Mouse (Mus musculus) central nervous system, embryonic 11.5 days (tissue): ENCODE measurements around the gene Nip7. TPM values are rescaled to one million over a fixed set of nuclear protein-coding genes. Genes with fewer than 3 reads are reported as not detected.

Experiments used
- polyA plus RNA-seq: library from polyadenylated mRNA; depleted of rRNA; stranded (reverse); fragments of >200 nt; gene quantifications from 2 replicates; pipeline ENCODE4 v1.2.3, GENCODE M21; 2012; rRNA removed

Gene Nip7
- 167 and 191 TPM in 2 replicates for polyA plus RNA-seq

DNA sequence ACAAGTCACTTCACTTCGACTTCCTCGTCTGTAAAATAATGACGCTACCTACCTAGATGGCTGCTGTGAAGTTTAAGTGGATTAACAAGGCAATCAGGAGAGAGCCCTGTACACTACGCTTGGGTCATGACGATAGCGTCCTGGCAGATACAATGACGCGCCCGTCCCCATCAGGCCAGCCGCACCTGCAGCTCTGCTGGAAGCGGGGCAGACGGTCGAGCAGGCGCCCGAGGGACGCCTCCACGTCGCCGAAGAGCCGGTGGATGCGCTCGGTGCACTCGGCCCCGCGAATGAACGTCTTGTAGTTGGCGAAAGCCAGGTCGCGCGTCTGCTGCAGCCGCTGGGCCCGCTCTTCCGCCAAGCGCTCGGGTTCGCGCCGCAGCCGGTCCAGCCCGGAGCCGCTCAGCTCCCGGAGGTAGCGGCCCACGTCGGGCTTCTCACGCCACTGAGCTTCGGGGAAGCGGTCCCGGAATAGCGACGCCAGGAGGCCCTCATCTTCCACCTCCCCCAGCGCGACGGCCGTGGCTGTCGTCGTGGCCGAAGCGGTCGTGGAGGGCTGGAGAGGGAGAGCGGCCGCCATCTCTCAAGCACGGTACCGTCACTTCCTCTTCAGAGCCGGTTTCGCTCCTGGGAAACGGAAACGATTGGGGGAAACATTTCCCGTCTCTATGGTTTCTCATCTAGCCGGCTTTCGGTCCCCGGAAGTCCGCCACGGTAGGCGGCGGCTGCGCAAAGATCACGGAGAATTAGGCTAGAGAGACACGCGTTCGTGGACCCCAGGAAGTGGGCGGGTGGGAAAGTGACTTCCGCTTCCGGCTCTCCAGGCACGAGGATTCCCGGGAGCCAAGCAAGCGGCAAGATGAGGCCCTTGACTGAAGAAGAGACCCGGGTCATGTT lies at the start of gene Nip7, which contains the start of gene Cog8:
Nip7 (plus strand) TSS at position 802 of the 897 bp plus-strand sequence.
Cog8 (minus strand) TSS at position 614 of the 897 bp plus-strand sequence.

DNA sequence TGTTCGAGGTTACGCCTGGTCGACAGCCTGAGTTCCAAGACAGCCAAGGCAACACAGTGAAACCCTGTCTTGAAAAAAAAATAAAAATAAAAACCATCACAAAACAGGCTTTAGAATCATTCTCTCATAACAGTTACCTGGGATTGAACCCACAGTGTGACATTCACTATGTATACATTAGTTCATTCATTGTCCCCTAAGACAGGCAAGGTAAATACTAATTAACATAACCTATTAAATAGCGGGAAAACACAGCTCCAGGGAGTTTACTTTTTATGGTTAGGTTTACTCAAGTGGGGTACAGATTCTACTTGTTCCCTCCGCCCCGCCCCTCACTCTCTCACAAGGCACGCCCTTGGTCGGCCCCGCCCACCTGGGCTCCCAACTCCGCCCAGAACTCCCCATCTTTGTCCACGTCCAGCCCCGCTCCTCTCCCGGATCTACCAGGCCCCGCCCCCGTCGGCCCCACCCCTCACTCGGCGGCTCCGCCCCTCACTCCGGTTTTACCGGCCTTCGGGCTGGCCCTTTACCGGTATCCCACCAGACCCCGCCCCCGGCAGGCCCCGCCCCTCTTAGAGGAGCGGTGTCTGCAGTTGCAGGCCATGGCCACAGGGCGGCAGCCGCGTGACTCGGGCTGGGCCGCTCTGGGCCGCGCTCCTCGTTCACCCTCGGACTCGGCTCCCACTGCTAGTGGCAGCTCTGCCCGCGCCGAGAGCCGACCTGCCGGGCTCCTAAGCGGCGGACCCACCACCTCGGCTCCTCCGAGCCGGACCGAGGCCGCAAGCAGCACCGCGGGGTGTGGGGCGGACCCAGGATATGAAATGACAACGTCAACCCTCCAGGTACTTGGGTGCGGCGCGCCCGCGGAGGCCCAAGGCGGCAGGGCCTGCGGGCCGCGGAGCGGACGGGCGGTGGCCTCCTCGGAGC lies 25.8 kb upstream of the Nip7 start, which contains the start of gene Vps4a:
Vps4a (plus strand) TSS at position 573 of the 927 bp plus-strand sequence.

DNA sequence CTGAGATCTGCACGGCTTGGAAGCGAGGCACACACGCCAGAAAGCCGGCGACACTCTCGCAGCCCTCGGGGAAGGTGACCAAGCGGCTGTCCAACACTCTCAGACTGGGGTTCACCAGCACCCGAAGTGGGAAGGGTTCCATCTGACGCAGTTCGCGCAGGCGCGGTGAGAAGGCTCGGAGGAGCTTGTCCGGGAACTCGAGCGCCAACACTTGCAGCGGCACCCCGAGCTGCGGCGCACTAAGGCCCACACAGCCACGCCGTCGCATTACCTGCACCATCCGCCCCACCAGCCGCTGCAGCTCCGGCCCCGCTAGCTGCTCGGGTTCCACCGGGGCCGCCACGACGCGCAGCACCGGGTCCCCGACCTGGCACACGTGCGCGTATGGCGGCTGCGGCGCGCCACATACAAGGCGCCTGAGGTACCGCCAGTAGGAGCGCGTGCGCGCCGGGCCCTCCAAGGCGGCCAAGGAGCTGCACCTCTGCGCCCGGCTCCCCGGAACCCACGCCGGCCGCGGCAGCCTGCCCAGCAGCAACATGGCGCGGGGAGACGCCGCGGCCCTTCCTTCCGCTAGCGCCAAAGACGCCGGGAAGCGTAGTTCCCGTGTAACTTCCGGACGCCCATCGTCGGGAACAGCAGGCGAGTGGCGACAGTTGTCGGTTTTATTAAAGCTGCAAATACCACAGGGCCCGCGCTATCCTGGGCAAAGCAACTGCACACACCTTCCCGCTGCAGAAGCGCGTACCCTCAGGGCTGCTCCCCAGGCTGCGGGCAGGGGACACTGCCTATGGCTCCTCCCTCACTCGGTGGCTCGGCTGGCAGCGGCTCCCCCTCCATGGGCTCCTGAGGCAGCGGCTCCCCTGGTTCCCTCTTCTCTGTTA lies 8.4 kb upstream of the Nip7 start, which contains the start of gene Pdf:
Pdf (minus strand) TSS at position 554 of the 881 bp plus-strand sequence.

DNA sequence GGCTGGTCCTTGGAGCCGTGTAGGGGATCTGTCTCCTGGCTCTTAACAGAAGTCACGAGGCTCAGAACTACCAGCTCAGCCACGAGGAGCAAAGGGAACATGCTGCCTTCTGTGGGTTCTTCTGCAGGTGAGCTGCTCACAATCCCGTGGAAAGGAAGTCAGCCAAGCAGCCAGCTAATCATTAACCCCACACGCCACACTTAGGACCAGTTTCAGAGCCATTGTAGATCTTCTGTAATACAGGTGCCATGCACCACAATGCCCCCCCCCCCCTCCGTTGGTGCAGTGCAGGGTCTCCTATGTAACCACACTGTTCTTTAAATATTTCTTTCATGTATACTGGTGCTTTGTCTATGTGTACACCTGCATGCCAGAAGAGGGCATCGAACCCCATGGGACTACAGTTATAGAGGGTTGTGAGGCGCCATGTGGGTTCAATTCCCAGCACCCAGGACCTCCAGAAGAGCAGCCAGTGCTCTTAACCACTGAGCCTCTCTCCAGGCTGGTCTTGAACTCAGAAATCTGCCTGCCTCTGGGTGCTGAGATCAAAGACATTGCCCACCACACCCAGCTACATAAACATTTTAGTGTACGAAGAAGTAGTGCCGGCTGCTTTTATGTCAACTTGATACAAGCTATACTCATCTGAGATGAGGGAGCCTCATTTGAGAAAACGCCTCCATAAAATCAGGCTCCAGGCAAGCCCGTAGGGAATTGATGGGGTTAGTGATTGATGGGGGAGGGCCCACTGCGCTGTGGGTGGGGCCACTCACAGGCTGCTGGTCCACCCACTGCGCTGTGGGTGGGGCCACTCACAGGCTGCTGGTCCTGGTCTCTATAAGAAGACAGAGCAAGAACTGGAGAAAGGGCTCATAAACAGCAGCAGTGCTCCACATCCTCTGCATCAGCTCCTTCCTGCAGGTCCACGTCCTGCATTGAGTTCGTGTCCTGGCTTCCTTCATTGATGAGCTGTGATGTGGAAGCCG lies 9.1 kb downstream of the Nip7 start, which contains the start of gene Tmed6:
Tmed6 (minus strand) TSS at position 134 of the 986 bp plus-strand sequence.

DNA sequence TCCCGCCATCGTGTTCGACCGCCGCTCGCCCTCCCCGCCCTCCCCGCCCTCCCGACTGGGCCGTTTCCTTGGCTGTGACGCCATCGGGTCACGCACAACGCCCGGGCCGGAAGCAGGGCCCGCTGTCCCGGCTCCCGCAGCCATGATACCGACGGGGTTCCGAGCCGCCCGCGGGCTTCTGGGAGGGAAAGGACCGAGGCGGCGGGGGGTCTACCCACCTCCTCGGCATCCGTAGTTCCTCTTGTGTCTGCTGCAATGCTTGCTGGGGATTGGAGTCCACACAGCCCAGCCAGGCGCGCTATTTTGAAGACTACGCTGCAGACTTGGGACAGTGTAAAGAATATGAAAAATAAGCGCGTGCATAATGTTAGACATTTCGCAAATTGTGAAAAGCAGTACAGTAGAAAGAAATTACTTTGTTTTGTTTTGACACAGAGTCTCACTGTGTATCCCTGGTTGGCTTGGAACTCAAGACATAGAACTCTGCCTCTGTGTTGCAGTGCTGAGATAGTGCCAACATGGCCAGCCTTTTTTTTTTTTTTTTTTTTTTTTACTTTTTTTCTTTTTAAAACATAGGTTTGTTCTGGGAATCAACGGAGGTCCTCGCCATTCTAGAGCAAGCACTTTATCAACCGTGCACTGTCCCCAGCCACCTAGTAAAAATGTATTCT lies 39.8 kb downstream of the Nip7 start, which contains the start of gene Terf2:
Terf2 (minus strand) TSS at position 182 of the 671 bp plus-strand sequence.

Other genes with a start within 250 kb of the Nip7 start
- gene Has3, start 186.6 kb upstream of the Nip7 start, polyA plus RNA-seq: 1.1 and 1.5 TPM in 2 replicates
- 37.9 and 51.2 TPM in 2 replicates for gene Utp4, start 163.2 kb upstream of the Nip7 start, polyA plus RNA-seq
- gene Sntb2, start 121.1 kb upstream of the Nip7 start, polyA plus RNA-seq: 4.7 and 8.9 TPM in 2 replicates
- gene Vps4a, start 25.7 kb upstream of the Nip7 start, polyA plus RNA-seq: 42.4 and 53.2 TPM in 2 replicates
- 30.3 and 31.2 TPM in 2 replicates for gene Pdf, start 8.3 kb upstream of the Nip7 start, polyA plus RNA-seq
- 28.6 and 41.6 TPM in 2 replicates for gene Cog8, start 188 bp upstream of the Nip7 start, polyA plus RNA-seq
- gene Tmed6, start 8.8 kb downstream of the Nip7 start, polyA plus RNA-seq: 0.06 TPM in 1 of 2 replicates, not detected in the other
- 40.3 and 41.4 TPM in 2 replicates for gene Terf2, start 39.7 kb downstream of the Nip7 start, polyA plus RNA-seq
- 93.6 and 96.7 TPM in 2 replicates for gene Cyb5b, start 93.8 kb downstream of the Nip7 start, polyA plus RNA-seq
- gene Nfat5, start 236.6 kb downstream of the Nip7 start, polyA plus RNA-seq: 15.8 and 41.4 TPM in 2 replicates